Comparison of ENCODE assay signal across 8 mouse cellular contexts in the genomic region with DNA sequence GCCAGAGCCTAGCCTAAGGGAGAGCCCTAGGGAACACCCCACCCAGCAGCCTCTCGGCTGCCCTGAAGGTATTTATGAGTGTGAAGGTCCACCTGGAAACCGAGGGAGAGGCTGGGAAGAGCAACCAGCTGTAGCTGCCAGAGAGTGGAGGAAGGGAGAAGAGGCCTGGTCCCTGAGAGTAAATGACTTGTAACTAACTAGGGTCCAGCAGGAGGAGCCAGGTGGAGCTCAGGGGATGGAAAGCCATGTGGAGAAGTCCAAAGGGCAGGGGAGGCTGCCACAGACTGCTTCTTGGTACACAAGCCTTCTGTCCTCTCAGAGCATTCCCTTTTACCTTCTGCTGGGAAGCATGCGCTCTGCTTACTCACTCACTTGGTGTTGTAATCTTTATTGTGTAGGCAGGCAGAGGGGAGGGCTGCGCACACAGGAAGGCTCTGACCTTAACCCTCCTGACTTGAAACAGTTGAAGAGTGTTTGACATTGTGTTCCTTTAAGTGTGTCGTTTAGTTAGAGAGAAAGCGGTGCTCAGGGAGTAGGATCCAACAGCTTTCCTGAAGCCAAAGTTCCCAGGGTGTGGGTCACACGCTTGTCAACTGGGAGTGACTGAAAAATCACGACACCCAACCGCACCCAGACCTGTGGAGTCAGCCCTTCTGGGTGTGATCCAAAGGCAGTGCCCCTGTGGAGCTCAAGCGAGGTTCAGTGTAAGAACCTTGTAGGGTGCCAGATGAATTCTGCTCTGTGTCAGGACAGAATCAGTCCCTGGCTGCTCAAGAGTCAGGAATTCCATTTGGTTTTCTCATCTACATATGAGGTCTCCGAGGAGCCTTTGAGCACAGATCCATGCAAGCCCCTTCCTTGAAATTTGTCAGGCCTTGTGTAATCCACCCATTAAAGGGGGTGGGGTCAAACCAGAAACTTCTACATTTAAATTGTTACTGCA. TPM values are rescaled to one million over a fixed set of nuclear protein-coding genes. Genes with fewer than 3 reads are reported as not detected.
DNase-seq lines count a peak whose midpoint lies in the region; ATAC-seq and TF ChIP-seq lines count a peak whose summit lies in the region.

No protein-coding gene starts in this region.

- no peak overlapping the region for H3K27ac ChIP-seq in lung, embryonic 14.5 days (ENCODE audit: low read depth)
- no peak overlapping the region for H3K27ac ChIP-seq in midbrain, embryonic 16.5 days (ENCODE audit: low read length)

- no peak overlapping the region for H3K9ac ChIP-seq in lung, embryonic 14.5 days
- no peak overlapping the region for H3K9ac ChIP-seq in midbrain, embryonic 16.5 days (ENCODE audit: low read depth, low read length)

- no peaks in the 10 kb centered on the region for H3K27me3 ChIP-seq in lung, embryonic 14.5 days (ENCODE audit: insufficient read depth, low read length)
- no peaks in the 10 kb centered on the region for H3K27me3 ChIP-seq in midbrain, embryonic 16.5 days (ENCODE audit: control insufficient read depth, insufficient read depth, low read depth, low read length)

- peak; percentile 9 for DNase-seq in adrenal gland, postnatal 25 days
- DNase-seq in kidney, adult 11 months, result peak; percentile 96
- no peak for DNase-seq in lung, embryonic 14.5 days
- no peak for DNase-seq in layer of hippocampus, adult 18-20 months (ENCODE audit: low spot score in 2 of 2)
- DNase-seq in layer of hippocampus, postnatal 14 days (ENCODE audit: low spot score in 2 of 2), result no peak

- no peak overlapping the region for H3K4me3 ChIP-seq in lung, embryonic 14.5 days (ENCODE audit: low read depth, low read length)
- no peak overlapping the region for H3K4me3 ChIP-seq in midbrain, embryonic 16.5 days (ENCODE audit: low read depth, low read length)

- H3K36me3 ChIP-seq in lung, embryonic 14.5 days (ENCODE audit: insufficient read depth), result no peaks in the 10 kb centered on the region
- no peaks in the 10 kb centered on the region for H3K36me3 ChIP-seq in midbrain, embryonic 16.5 days (ENCODE audit: control insufficient read depth, insufficient read depth, low read length)

- no peak for TF ChIP-seq CTCF in lung, embryonic 14.5 days (IDR thresholded peaks at IDR 0.05; ENCODE audit: low read depth)

- no peak overlapping the region for H3K4me2 ChIP-seq in lung, embryonic 14.5 days
- no peak overlapping the region for H3K4me2 ChIP-seq in midbrain, embryonic 16.5 days (ENCODE audit: low read length)

- peak; percentile 35 for ATAC-seq in CD4-positive, CD25-positive, alpha-beta regulatory T cell, adult 4 months
- ATAC-seq in lung, embryonic 14.5 days (ENCODE audit: insufficient read depth), result peak; percentile 68; the same call in 1 of the 2 replicates
- no peak for ATAC-seq in megakaryocyte-erythroid progenitor cell, adult 5-6 weeks (replicated peaks; ENCODE audit: low FRiP score, low TSS enrichment, poor library complexity, severe bottlenecking)
- ATAC-seq in midbrain, embryonic 16.5 days, result no peak

- 30% methylated on average over 11 of the region's 11 CpGs for WGBS in lung, embryonic 14.5 days
- 63% methylated on average over 11 of the region's 11 CpGs for WGBS in midbrain, embryonic 16.5 days

- peaks cover 9% of the 10 kb centered on the region for H3K4me1 ChIP-seq in lung, embryonic 14.5 days (ENCODE audit: insufficient read depth)
- no peaks in the 10 kb centered on the region for H3K4me1 ChIP-seq in midbrain, embryonic 16.5 days (ENCODE audit: control insufficient read depth, insufficient read depth, low read length)

- H3K9me3 ChIP-seq in lung, embryonic 14.5 days (ENCODE audit: low read depth, low read length), result no peaks in the 10 kb centered on the region
- no peaks in the 10 kb centered on the region for H3K9me3 ChIP-seq in midbrain, embryonic 16.5 days (replicated peaks; ENCODE audit: control insufficient read depth, low read length, poor library complexity, severe bottlenecking)

RNA-seq across cellular contexts. Expression of gene Gng12, which starts 14.6 kb away (rescaled TPM):
- 10 to 100 TPM; 15.8 to 21.0 TPM for polyA plus RNA-seq in CD4-positive, CD25-positive, alpha-beta regulatory T cell, adult 4 months (2017; shearing (Covaris generic))
- total RNA-seq in adrenal gland, postnatal 25 days (2021), result 81.7 and 91.5 TPM in 2 replicates
- 119 and 131 TPM in 2 replicates for polyA plus RNA-seq in lung, embryonic 14.5 days (2014; fragmentation: Nextera tagmentation; extraction: Ambion mirVana)
- total RNA-seq in megakaryocyte-erythroid progenitor cell, adult 5-6 weeks (2014; fragmentation: Nextera tagmentation), result 25.4 and 39.3 TPM in 2 replicates
- 27.8 and 37.5 TPM in 2 replicates for total RNA-seq in megakaryocyte-erythroid progenitor cell, adult 5-6 weeks (2017)
- polyA plus RNA-seq in midbrain, embryonic 16.5 days (2015; fragmentation: Nextera tagmentation; extraction: Ambion mirVana), result 34.5 and 43.1 TPM in 2 replicates
- total RNA-seq in layer of hippocampus, adult 18-20 months (2021), result 10 to 100 TPM; 67.2 to 69.9 TPM
- total RNA-seq in layer of hippocampus, postnatal 14 days (2021), result 100 to 1,000 TPM; 104 to 117 TPM

Comparison
In these comparisons a context has a peak if more than half of its experiments do, and no peak if none do; other contexts are left out.
1. ATAC-seq: peak in CD4-positive, CD25-positive, alpha-beta regulatory T cell, adult 4 months (single experiment) and lung, embryonic 14.5 days (single experiment); none in megakaryocyte-erythroid progenitor cell, adult 5-6 weeks (single experiment) and midbrain, embryonic 16.5 days (single experiment).
2. DNase-seq: peak in adrenal gland, postnatal 25 days (single experiment) and kidney, adult 11 months (single experiment); none in lung, embryonic 14.5 days (single experiment), layer of hippocampus, adult 18-20 months (0 of 2) and layer of hippocampus, postnatal 14 days (0 of 2).